Mouse (Mus musculus): ENCODE measurements at regions not wholly inside any gene's neighbourhood (a gene's known extent, or its start where the extent isn't known, plus 50 kb on each side); places are given as distances from the start of the nearest gene placed in this dataset.
"Not testable (repeated sequence)": the region's sequence is repeated elsewhere in the genome, so short reads cannot be mapped to it uniquely, and the experiment has no call there.

DNA sequence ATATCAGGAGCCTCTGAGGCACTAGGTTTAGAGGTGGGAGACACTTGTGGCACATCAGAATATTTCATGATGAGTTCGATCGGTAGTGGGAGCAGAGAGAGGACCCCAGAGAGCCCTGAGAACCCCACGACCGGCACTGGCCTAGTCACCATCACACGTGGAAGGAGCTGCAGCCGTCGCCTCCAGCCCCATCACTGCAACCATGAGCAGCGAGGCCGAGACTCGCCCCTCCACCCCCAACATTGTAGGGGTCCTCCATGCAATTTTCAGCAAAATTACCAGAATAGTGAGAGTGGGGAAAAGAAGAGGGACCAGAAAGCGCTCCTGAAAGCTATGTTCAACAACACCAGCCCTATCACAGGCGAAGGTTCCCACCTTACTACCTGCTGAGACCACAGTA is 297.0 kb downstream of the Edem1 start:
- DNase-seq = no peak

- DNase-seq = peak; percentile 66
These were observed 298.8 kb downstream of the Edem1 start for GRCm38 (mm10) chr6:109127203-109127602.

- DNase-seq = no peak
These were observed 317.7 kb downstream of the Edem1 start for GRCm38 (mm10) chr6:109146111-109146510.

DNA sequence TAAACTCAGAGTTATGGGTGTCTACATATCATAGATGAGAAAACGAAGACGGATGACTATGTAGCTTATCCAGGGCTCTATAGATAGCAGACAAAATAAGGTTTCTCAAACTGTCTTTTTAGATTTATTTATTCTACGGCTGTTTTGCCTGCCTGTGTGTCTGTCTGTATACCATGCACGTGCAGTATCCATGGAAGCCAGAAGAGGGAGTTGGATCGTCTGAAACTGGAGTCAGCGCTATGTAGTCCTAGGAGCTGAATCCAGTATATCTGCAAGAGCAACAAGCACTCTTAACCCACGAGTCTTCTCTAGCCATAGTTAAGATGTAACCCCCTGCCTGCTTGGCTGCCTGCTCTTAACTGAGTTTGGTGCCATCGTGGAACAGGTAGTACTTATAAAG is 320.6 kb downstream of the Edem1 start:
- DNase-seq = no peak

- peak; percentile 88 for DNase-seq
These were observed 321.8 kb downstream of the Edem1 start for GRCm38 (mm10) chr6:109150023-109150911.

GRCm38 (mm10) chr6:109150912-109151256 is 322.4 kb downstream of the Edem1 start:
- DNase-seq = no peak

- no peak for DNase-seq
These were observed 325.2 kb downstream of the Edem1 start for GRCm38 (mm10) chr6:109153624-109154023.

- no peak for DNase-seq
These were observed 331.1 kb downstream of the Edem1 start for GRCm38 (mm10) chr6:109159561-109159960.

- no peak for DNase-seq
These were observed 339.0 kb downstream of the Edem1 start for GRCm38 (mm10) chr6:109167439-109167838.

DNA sequence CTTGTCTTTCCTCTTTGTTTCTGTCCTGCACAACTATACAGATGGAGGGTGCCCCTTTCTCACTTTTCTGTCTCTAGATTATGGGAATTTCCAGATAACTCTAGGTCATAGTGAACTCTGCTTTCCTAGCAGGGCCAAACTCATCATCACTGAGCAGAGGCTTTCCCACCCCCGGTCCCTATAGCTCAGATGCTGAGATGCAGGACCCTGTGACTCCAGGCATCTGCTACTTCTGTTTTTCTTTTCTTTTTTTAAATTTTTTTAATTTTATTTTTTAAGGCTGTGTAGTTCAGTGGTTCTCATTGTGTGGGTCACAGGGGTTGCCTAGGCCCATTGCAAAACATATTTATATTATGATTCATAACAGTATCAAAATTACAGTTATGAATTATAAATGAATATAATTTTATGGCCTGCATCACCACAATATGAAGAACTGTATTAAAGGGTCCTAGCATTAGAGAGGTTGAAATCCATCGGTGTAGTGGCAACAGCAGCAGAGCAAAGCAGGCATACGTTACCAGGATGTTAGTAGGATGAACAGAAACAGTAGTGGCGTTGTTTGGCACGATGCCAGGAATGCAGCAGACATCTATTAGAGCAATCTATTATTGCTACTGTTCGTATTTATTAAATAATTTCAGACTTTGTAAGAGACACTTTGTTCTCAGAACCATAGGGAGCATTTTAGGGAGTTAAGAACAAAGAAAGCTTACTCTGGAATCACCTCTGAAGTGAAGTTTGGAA is 343.8 kb downstream of the Edem1 start:
- peak; percentile 74 for DNase-seq

DNA sequence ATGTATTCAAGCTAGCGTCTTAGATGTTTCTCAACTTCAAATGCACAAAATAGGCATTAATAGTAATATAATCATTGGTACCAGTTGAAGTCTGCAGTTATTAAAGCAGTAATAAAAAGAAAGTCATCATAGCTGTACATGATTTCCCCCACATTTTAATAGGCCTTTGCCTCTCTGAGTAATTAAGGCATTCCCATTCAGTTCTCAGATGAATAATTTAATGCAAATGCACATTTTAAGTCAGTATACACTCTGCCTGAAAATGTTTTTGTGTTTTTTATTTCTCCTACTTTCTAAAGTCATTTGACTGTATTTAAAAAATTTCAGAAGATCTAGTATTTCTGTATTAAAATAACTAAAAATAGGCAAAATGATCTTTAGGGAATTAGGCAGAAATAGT is 344.6 kb downstream of the Edem1 start:
- no peak for DNase-seq

DNA sequence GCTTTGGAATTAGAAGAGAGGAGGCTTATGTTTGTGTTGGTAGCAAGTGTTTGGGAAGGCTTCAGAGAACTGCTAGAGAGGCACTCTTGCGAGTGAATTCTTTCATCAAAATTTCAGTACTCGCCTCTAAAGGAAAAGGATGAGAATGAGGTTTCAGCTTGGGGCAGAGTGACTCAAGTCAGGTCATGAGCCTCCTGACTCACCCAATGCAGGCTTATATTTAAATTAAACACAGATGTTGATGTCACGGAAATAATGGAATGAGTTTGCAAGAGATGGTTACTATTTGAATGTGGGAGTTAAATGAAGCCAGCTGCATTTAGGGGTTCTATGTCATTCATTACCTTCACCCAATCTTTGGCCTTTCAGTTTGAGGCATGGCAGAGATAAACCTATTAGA is 348.4 kb downstream of the Edem1 start:
- DNase-seq = no peak

DNA sequence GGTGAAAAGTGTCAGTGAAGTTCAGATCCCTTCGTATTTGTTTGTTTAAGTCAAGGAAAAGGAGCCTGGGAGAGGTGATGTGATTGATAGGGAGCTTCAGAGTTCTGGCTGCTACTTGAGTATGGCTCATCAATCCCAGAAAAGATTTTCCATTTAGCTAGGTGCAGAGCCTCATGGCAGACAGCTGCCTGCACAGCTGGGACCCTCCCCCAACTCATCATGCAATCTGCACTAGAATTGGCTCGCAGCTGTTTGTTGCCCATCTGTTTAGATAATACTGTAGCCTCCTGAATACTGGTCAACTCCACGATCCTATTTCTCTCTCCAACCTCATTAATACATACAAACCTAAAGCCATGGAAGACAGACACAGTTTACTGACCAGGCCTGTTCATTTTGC is 354.4 kb downstream of the Edem1 start:
- no peak for DNase-seq

GRCm38 (mm10) chr6:109193061-109193460 is 364.6 kb downstream of the Edem1 start:
- DNase-seq = not testable (repeated sequence)

DNA sequence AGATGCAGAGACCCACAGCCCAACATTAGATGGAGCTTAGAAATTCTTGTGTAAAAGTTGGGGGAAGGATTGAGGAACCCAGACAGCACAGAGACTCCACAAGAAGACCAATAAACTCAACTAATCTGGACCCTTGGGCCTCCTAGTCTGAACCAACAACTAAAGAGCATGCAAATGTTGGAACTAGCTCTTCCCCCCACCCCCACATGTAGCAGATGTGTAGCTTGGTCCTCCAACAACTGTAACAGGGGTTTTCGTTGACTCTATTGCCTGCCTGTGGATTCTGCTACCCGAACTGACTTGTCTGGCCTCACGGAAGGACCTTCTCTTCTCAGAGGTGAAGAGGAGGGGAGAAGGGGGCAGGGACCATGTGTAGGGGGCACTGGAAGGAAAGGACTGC is 365.2 kb downstream of the Edem1 start:
- no peak for DNase-seq

- no peak for DNase-seq
These were observed 381.3 kb downstream of the Edem1 start for GRCm38 (mm10) chr6:109209699-109210098.

- DNase-seq = peak; percentile 66
These were observed 401.9 kb downstream of the Edem1 start for GRCm38 (mm10) chr6:109230391-109230790.

- no peak for DNase-seq
These were observed 405.0 kb downstream of the Edem1 start for GRCm38 (mm10) chr6:109233426-109233825.

GRCm38 (mm10) chr6:109245666-109246065 is 417.2 kb downstream of the Edem1 start:
- DNase-seq = no peak

- not testable (repeated sequence) for DNase-seq
These were observed 418.1 kb downstream of the Edem1 start for GRCm38 (mm10) chr6:109246510-109246909.
